Mouse (Mus musculus) forebrain, embryonic 16.5 days (tissue): ENCODE measurements around the gene Iba57. TPM values are rescaled to one million over a fixed set of nuclear protein-coding genes. Genes with fewer than 3 reads are reported as not detected.
"Not testable (repeated sequence)": the region's sequence is repeated elsewhere in the genome, so short reads cannot be mapped to it uniquely, and the experiment has no call there.

ENCODE experiments used
- ATAC-seq: fragments of 200-750 bp; cut with Nextera tagmentation; 2 replicates; pipeline ENCODE4 v1.8.0; 2017; ENCODE audit warnings: mild to moderate bottlenecking, moderate library complexity
- H3K27ac ChIP-seq: fragments of 300-500 bp; sonication (generic); 2 replicates; pipeline ENCODE4 v1.5.1; 2014; ENCODE audit warnings: low read length, control low read depth
- H3K27me3 ChIP-seq: fragments of 300-500 bp; sonication (generic); replicated peaks from 2 replicates; pipeline ENCODE4 v1.6.1; 2014; ENCODE audit warnings: low read length; ENCODE audit not compliant: control insufficient read depth, insufficient read depth
- H3K36me3 ChIP-seq: fragments of 300-500 bp; sonication (generic); 2 replicates; pipeline ENCODE4 v1.6.1; 2014; ENCODE audit not compliant: control insufficient read depth, insufficient read depth
- H3K4me1 ChIP-seq: fragments of 300-500 bp; sonication (generic); replicated peaks from 2 replicates; pipeline ENCODE4 v1.6.1; 2014; ENCODE audit warnings: low read length; ENCODE audit not compliant: control insufficient read depth, insufficient read depth
- H3K4me2 ChIP-seq: fragments of 300-500 bp; sonication (generic); 2 replicates; pipeline ENCODE4 v1.6.1; 2014; ENCODE audit warnings: mild to moderate bottlenecking, low read length, control low read depth
- H3K4me3 ChIP-seq: fragments of 300-500 bp; sonication (generic); replicated peaks from 2 replicates; pipeline ENCODE4 v1.5.1; 2014; ENCODE audit warnings: mild to moderate bottlenecking, low read length, control low read depth
- H3K9ac ChIP-seq: fragments of 300-500 bp; sonication (generic); replicated peaks from 2 replicates; pipeline ENCODE4 v1.6.1; 2014; ENCODE audit warnings: low read depth, low read length, control low read depth
- H3K9me3 ChIP-seq: fragments of 300-500 bp; sonication (generic); 2 replicates; pipeline ENCODE4 v1.6.1; 2016; ENCODE audit warnings: low read length; ENCODE audit not compliant: control insufficient read depth
- WGBS: fragments of 180-500 bp; shearing (Covaris S2); extraction: QIAGEN DNeasy Blood & Tissue Kit; methylation state at CpG from one replicate; pipeline ENCODE4 v1.1.7; 2014; 5-methylcytosine and 5-hydroxymethylcytosine counted together
- polyA plus RNA-seq: library from polyadenylated mRNA; unstranded; fragments of >200 nt; fragmentation: Nextera tagmentation; extraction: Ambion mirVana; gene quantifications from 2 replicates; pipeline ENCODE4 v1.2.1, GENCODE M21; 2015

Gene Iba57
- polyA plus RNA-seq: 7.9 and 8.0 TPM in 2 replicates

GRCm38 (mm10) chr11:59163255-59164236, at the start of gene Iba57:
TSS of gene Iba57 (minus strand) at chr11:59163739.
- H3K4me1 ChIP-seq: peaks cover 17% of the 10 kb centered on the region
- peak within 1 kb of the TSS; percentile 78 for H3K4me2 ChIP-seq
- 3% methylated on average over 60 of the region's 68 CpGs for WGBS
- no peaks in the 10 kb centered on the region for H3K27me3 ChIP-seq
- no peaks in the 10 kb centered on the region for H3K36me3 ChIP-seq
- ATAC-seq: peak; percentile 99
- H3K4me3 ChIP-seq: peak within 1 kb of the TSS; percentile 80
- H3K27ac ChIP-seq: peak within 1 kb of the TSS; percentile 100
- H3K9ac ChIP-seq: peak within 1 kb of the TSS; percentile 92
- H3K9me3 ChIP-seq: no peaks in the 10 kb centered on the region

- no peak overlapping the region for H3K4me3 ChIP-seq
- H3K9ac ChIP-seq: no peak overlapping the region
- H3K27ac ChIP-seq: no peak overlapping the region
- WGBS: 89% methylated on average over 12 of the region's 12 CpGs
- no peaks in the 10 kb centered on the region for H3K27me3 ChIP-seq
- H3K36me3 ChIP-seq: peaks cover 16% of the 10 kb centered on the region
- ATAC-seq: no peak
- H3K9me3 ChIP-seq: no peaks in the 10 kb centered on the region
- peaks cover 22% of the 10 kb centered on the region for H3K4me1 ChIP-seq
- H3K4me2 ChIP-seq: no peak overlapping the region
Observed at GRCm38 (mm10) chr11:59212892-59213494, 49.5 kb upstream of the Iba57 start.

GRCm38 (mm10) chr11:59212320-59212719, 48.8 kb upstream of the Iba57 start:
- ATAC-seq, H3K4me3 ChIP-seq, H3K4me2 ChIP-seq, H3K27ac ChIP-seq, H3K9ac ChIP-seq, H3K27me3 ChIP-seq, H3K9me3 ChIP-seq: not testable (repeated sequence)
- H3K4me1 ChIP-seq: peaks cover 27% of the 10 kb centered on the region
- 90% methylated on average over 12 of the region's 12 CpGs for WGBS
- H3K36me3 ChIP-seq: peaks cover 16% of the 10 kb centered on the region

- H3K9ac ChIP-seq, ATAC-seq, H3K4me3 ChIP-seq, H3K27me3 ChIP-seq, H3K27ac ChIP-seq, H3K9me3 ChIP-seq, H3K4me2 ChIP-seq: not testable (repeated sequence)
- Histone ChIP-seq H3K36me3 (peaks cover 16% of the 10 kb centered on the region), H3K4me1 (peaks cover 23% of the 10 kb centered on the region)
- 88% methylated on average over 9 of the region's 9 CpGs for WGBS
Observed at GRCm38 (mm10) chr11:59211561-59211960, 48.0 kb upstream of the Iba57 start.

- WGBS: 88% methylated on average over 4 of the region's 4 CpGs
- H3K4me2 ChIP-seq: no peak overlapping the region
- peaks cover 23% of the 10 kb centered on the region for H3K4me1 ChIP-seq
- H3K36me3 ChIP-seq: peaks cover 21% of the 10 kb centered on the region
- H3K27ac ChIP-seq: no peak overlapping the region
- ATAC-seq: no peak
- no peaks in the 10 kb centered on the region for H3K27me3 ChIP-seq
- H3K9ac ChIP-seq: no peak overlapping the region
- no peaks in the 10 kb centered on the region for H3K9me3 ChIP-seq
- H3K4me3 ChIP-seq: no peak overlapping the region
Observed at GRCm38 (mm10) chr11:59210020-59210419, 46.5 kb upstream of the Iba57 start.

- peaks cover 23% of the 10 kb centered on the region for H3K4me1 ChIP-seq
- H3K9ac ChIP-seq: no peak overlapping the region
- H3K4me2 ChIP-seq: no peak overlapping the region; the same call in 1 of the 2 replicates
- H3K27me3 ChIP-seq: no peaks in the 10 kb centered on the region
- H3K9me3 ChIP-seq: no peaks in the 10 kb centered on the region
- peaks cover 21% of the 10 kb centered on the region for H3K36me3 ChIP-seq
- ATAC-seq: no peak
- WGBS: 56% methylated on average over 5 of the region's 5 CpGs
- H3K4me3 ChIP-seq: no peak overlapping the region
- H3K27ac ChIP-seq: peak overlapping the region; percentile 18; the same call in 1 of the 2 replicates
Observed at GRCm38 (mm10) chr11:59209580-59209979, 46.0 kb upstream of the Iba57 start.

GRCm38 (mm10) chr11:59209003-59209441, 45.5 kb upstream of the Iba57 start:
- Histone ChIP-seq H3K4me3 (peak overlapping the region; percentile 100), H3K27ac (no peak overlapping the region), H3K9me3 (no peaks in the 10 kb centered on the region), H3K4me2 (peak overlapping the region; percentile 89), H3K4me1 (peaks cover 23% of the 10 kb centered on the region), H3K27me3 (no peaks in the 10 kb centered on the region), H3K36me3 (peaks cover 24% of the 10 kb centered on the region), H3K9ac (peak overlapping the region; percentile 91)
- WGBS: 10% methylated on average over 18 of the region's 18 CpGs
- ATAC-seq: peak; percentile 24

GRCm38 (mm10) chr11:59208153-59208831, 44.8 kb upstream of the Iba57 start, which contains the start of gene 2310033P09Rik:
TSS of gene 2310033P09Rik (plus strand) at chr11:59208321.
- Histone ChIP-seq H3K27ac (peak within 1 kb of the TSS; percentile 87), H3K27me3 (no peaks in the 10 kb centered on the region), H3K4me3 (peak within 1 kb of the TSS; percentile 100), H3K4me2 (peak within 1 kb of the TSS; percentile 89), H3K36me3 (peaks cover 24% of the 10 kb centered on the region), H3K9ac (peak within 1 kb of the TSS; percentile 91), H3K4me1 (peaks cover 23% of the 10 kb centered on the region), H3K9me3 (no peaks in the 10 kb centered on the region)
- peak; percentile 90 for ATAC-seq
- WGBS: under 1% methylated on average over 67 of the region's 67 CpGs
